Mouse (Mus musculus) hindbrain, embryonic 13.5 days (tissue): ENCODE results near the gene 1700025G04Rik. TPM values are rescaled to one million over a fixed set of nuclear protein-coding genes. Genes with fewer than 3 reads are reported as not detected.

Experiments
- ATAC-seq: fragments of 200-750 bp; cut with Nextera tagmentation; 2 replicates; pipeline ENCODE4 v1.8.0; 2017; ENCODE audit warnings: moderate TSS enrichment; ENCODE audit not compliant: low FRiP score
- H3K27ac ChIP-seq: fragments of 300-500 bp; sonication (generic); 2 replicates; pipeline ENCODE4 v1.5.1; 2015; ENCODE audit warnings: inconsistent platforms, mild to moderate bottlenecking, moderate library complexity
- H3K27me3 ChIP-seq: fragments of 300-500 bp; sonication (generic); 2 replicates; pipeline ENCODE4 v1.6.1; 2015; ENCODE audit warnings: mild to moderate bottlenecking, inconsistent platforms
- H3K36me3 ChIP-seq: fragments of 300-500 bp; sonication (generic); 2 replicates; pipeline ENCODE4 v1.6.1; 2015; ENCODE audit warnings: mild to moderate bottlenecking, inconsistent platforms
- H3K4me1 ChIP-seq: fragments of 300-500 bp; sonication (generic); replicated peaks from 2 replicates; pipeline ENCODE4 v1.6.1; 2015; ENCODE audit warnings: inconsistent platforms
- H3K4me2 ChIP-seq: fragments of 300-500 bp; sonication (generic); 2 replicates; pipeline ENCODE4 v1.6.1; 2015; ENCODE audit warnings: inconsistent platforms, mild to moderate bottlenecking, moderate library complexity
- H3K4me3 ChIP-seq: fragments of 300-500 bp; sonication (generic); 2 replicates; pipeline ENCODE4 v1.5.1; 2015; ENCODE audit warnings: mild to moderate bottlenecking, inconsistent platforms
- H3K9ac ChIP-seq: fragments of 300-500 bp; sonication (generic); 2 replicates; pipeline ENCODE4 v1.6.1; 2015; ENCODE audit warnings: mild to moderate bottlenecking, inconsistent platforms
- H3K9me3 ChIP-seq: fragments of 300-500 bp; sonication (generic); 2 replicates; pipeline ENCODE4 v1.6.1; 2016; ENCODE audit warnings: inconsistent platforms
- WGBS: fragments of 180-500 bp; shearing (Covaris S2); methylation state at CpG from one replicate; pipeline ENCODE4 v1.1.7; 2015; 5-methylcytosine and 5-hydroxymethylcytosine counted together
- polyA plus RNA-seq: library from polyadenylated mRNA; unstranded; fragments of >200 nt; fragmentation: Nextera tagmentation; extraction: Ambion mirVana; gene quantifications from 2 replicates; pipeline ENCODE4 v1.2.1, GENCODE M21; 2015

Gene 1700025G04Rik
- polyA plus RNA-seq: 41.0 and 41.7 TPM in 2 replicates

DNA sequence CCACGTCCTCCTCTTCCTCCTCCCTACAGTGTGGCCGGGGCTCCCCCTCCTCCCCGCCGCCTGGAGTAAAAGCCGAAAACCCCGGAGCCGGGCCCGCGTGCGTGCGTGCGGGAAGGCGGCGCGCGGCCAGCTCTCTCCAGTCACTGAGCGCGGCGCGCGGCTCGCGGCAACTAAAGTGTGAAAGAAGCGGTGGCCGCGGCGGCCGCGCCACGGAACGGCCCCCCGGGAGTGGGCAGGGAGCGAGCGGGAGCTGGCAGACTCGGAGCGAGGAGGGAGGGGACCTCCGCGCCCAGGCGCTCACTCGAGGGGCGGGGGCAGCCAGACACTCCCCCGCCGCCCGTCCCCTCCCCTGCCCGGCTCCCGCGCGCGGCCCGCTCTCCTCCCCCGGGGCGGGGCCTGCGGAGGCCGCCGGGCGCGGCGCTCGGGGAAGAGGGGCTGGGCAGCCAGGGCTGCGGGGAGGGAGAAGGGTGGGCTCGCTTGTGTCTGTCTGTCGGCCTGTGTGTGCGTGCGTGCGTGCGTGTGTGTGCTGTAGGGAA lies at the start of gene 1700025G04Rik:
Gene 1700025G04Rik (minus strand): TSS at position 108 of the 536 bp plus-strand sequence.
- ATAC-seq: peak; percentile 91
- peaks cover 51% of the 10 kb centered on the region for H3K4me1 ChIP-seq
- peak within 1 kb of the TSS; percentile 96 for H3K9ac ChIP-seq
- H3K27me3 ChIP-seq: no peaks in the 10 kb centered on the region
- peak within 1 kb of the TSS; percentile 79 for H3K4me2 ChIP-seq
- peak within 1 kb of the TSS; percentile 87 for H3K4me3 ChIP-seq
- 2% methylated on average over 23 of the region's 66 CpGs for WGBS
- H3K27ac ChIP-seq: peak within 1 kb of the TSS; percentile 99
- no peaks in the 10 kb centered on the region for H3K36me3 ChIP-seq
- H3K9me3 ChIP-seq: no peaks in the 10 kb centered on the region

DNA sequence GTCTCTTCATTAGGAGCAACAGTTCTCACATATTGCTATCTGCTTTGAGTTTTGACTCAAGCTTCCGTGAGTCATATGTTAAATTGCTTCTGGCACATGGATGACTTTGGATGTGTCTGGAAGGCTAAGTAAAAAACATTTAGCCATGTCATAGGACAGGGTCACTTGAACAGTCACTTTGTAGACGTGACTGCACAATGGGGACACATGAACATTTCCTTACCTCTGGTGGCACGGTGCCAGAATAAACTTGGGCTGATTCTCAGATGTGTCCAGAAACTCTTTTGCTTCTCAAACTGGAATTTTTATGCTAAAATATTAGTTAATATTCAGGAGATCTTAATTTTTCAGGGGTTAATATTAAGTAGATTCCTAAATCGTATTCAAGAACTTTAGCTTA lies 49.6 kb upstream of the 1700025G04Rik start:
- 85% methylated on average over 4 of the region's 4 CpGs for WGBS

DNA sequence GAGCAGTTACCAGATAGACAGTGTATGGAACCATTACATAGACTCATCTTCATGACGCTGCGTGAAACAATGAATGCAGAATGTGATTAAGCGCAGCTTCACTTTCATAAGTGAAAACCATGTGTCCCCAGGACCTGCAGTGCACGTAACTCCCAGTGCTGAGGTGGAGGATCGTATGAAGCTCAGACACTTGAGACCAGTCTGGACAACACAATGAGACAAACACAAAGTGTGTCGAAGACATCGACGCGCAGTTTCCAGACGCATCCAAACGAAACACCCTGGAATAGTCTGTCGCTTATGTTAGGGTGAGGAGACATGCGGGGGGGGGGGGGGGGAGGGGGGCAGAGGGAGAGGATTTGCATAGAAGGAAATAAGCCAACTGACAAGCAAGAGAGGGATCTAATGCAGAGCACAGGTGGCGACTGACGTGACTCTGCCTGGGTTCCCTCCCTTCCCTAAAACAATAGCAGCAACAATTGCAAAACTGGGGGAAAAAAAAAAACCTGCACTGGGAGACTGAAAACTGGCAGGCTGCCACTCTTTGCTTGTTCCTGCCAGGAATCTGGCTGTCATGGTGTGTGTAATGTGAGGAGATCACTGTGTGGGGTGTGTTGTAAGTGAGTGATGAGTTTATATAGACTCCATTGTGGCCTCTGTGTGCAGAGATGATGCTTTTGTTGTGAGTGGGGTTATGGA lies 40.3 kb upstream of the 1700025G04Rik start:
- Histone ChIP-seq H3K27ac (no peak overlapping the region), H3K4me1 (peaks cover 9% of the 10 kb centered on the region), H3K9me3 (no peaks in the 10 kb centered on the region), H3K4me2 (peak overlapping the region; percentile 6; the same call in 1 of the 2 replicates), H3K36me3 (no peaks in the 10 kb centered on the region), H3K27me3 (no peaks in the 10 kb centered on the region), H3K9ac (no peak overlapping the region), H3K4me3 (no peak overlapping the region)
- ATAC-seq: peak; percentile 57
- WGBS: 62% methylated on average over 14 of the region's 15 CpGs

More for the DNA sequence above, 49.6 kb upstream of the 1700025G04Rik start:
- ATAC-seq: no peak
- H3K27ac ChIP-seq: no peak overlapping the region
- H3K4me2 ChIP-seq: no peak overlapping the region
- H3K4me1 ChIP-seq: no peaks in the 10 kb centered on the region
- H3K9ac ChIP-seq: no peak overlapping the region
- no peak overlapping the region for H3K4me3 ChIP-seq
- no peaks in the 10 kb centered on the region; the same call in 1 of the 2 replicates for H3K9me3 ChIP-seq
- no peaks in the 10 kb centered on the region for H3K27me3 ChIP-seq
- H3K36me3 ChIP-seq: 0 out of 2 replicates have a peak, but pooled peaks cover 3% of the 10 kb centered on the region

DNA sequence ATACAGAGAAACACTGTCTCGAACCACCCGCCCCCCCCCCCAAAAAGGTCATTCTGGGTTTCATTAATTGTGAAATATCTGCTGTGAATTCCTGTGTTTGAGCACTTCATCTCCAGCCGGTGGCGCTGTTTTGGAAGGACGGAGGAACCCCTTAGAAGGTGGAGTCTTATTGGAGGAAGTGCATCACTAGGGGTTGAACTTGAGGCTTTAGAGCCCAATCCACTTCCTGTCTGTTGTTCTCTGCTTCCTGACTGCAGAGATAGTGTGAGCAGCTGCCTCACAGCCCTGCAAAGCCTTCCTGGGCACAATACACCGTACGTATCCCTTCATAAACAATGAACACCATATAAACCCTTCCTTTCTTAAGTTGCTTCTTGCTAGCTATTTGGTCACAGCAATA lies 35.5 kb upstream of the 1700025G04Rik start:
- peaks cover 8% of the 10 kb centered on the region for H3K4me1 ChIP-seq
- no peak overlapping the region for H3K4me2 ChIP-seq
- ATAC-seq: no peak
- no peak overlapping the region for H3K27ac ChIP-seq
- no peak overlapping the region for H3K9ac ChIP-seq
- no peaks in the 10 kb centered on the region for H3K36me3 ChIP-seq
- H3K9me3 ChIP-seq: no peaks in the 10 kb centered on the region
- no peaks in the 10 kb centered on the region for H3K27me3 ChIP-seq
- 89% methylated on average over 7 of the region's 7 CpGs for WGBS
- no peak overlapping the region for H3K4me3 ChIP-seq

DNA sequence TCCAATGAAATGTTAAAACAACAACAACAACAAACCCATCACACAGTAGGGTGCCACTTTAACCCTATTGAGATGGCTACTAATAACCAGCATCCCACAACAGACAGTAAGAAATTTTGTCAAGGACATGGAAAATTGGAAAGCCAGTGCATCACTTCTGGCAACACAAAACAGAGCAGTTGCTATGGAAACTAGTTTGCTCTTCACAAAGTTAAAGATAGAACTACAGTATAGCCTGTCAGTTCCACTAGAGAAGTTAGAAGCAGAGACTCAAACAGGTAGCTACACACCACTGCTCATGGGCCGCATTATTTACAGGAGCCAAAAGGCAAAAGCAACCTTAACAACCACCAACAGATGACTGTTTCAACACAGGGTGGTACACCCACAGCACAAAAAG lies 20.2 kb upstream of the 1700025G04Rik start:
- ATAC-seq: no peak
- 97% methylated on average over 1 of the region's 1 CpGs for WGBS
- no peak overlapping the region for H3K27ac ChIP-seq
- H3K9me3 ChIP-seq: no peaks in the 10 kb centered on the region
- no peaks in the 10 kb centered on the region for H3K36me3 ChIP-seq
- no peak overlapping the region for H3K9ac ChIP-seq
- H3K27me3 ChIP-seq: no peaks in the 10 kb centered on the region
- H3K4me1 ChIP-seq: no peaks in the 10 kb centered on the region
- H3K4me3 ChIP-seq: no peak overlapping the region
- no peak overlapping the region for H3K4me2 ChIP-seq

DNA sequence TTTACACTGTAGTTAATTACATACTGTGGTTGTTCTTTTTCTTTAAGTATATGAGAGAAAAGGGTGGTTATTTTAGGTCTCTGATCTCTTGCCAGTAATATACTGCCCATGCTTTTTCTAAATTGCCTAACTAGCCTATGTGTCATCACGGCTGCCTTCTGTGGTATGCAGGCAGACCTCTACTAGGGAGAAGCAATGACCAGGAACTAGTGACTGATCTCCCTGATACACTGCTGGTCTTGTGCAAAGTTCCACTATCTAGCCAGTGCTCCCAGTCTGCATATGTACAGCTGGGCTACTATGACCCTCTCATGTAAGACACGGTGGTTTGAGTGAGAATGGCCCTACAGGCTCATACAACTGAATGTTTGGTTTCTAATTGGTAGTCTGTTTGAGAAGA lies 16.2 kb upstream of the 1700025G04Rik start:
- Histone ChIP-seq H3K27ac (no peak overlapping the region), H3K4me2 (no peak overlapping the region), H3K4me3 (no peak overlapping the region), H3K9me3 (no peaks in the 10 kb centered on the region), H3K9ac (no peak overlapping the region), H3K27me3 (no peaks in the 10 kb centered on the region), H3K4me1 (peaks cover 6% of the 10 kb centered on the region; the same call in 1 of the 2 replicates), H3K36me3 (no peaks in the 10 kb centered on the region)
- no peak for ATAC-seq
- 85% methylated on average over 2 of the region's 2 CpGs for WGBS

DNA sequence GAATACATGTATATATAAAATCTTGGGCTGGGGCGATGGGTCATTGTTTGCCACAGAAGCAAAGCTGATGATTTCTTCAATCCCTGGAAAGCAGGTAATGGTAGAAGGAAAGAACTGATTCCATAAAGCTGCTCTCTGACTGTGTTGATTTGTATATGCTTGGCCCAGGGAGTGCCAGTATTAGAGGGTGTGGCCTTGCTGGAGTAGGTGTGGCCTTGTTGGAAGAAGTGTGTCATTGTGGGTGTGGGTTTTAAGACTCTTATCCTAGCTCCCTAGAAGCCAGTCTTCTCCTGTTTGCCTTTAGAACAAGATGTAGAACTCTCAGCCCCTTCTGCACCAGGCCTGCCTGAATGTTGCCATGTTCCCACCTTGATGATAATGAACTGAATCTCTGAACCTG lies 15.3 kb upstream of the 1700025G04Rik start:
- 100% methylated on average over 1 of the region's 1 CpGs for WGBS
- H3K4me1 ChIP-seq: peaks cover 6% of the 10 kb centered on the region; the same call in 1 of the 2 replicates
- no peak for ATAC-seq
- H3K9me3 ChIP-seq: no peaks in the 10 kb centered on the region
- H3K27me3 ChIP-seq: no peaks in the 10 kb centered on the region
- H3K9ac ChIP-seq: no peak overlapping the region
- no peak overlapping the region for H3K4me2 ChIP-seq
- H3K27ac ChIP-seq: no peak overlapping the region
- H3K4me3 ChIP-seq: no peak overlapping the region
- no peaks in the 10 kb centered on the region for H3K36me3 ChIP-seq

DNA sequence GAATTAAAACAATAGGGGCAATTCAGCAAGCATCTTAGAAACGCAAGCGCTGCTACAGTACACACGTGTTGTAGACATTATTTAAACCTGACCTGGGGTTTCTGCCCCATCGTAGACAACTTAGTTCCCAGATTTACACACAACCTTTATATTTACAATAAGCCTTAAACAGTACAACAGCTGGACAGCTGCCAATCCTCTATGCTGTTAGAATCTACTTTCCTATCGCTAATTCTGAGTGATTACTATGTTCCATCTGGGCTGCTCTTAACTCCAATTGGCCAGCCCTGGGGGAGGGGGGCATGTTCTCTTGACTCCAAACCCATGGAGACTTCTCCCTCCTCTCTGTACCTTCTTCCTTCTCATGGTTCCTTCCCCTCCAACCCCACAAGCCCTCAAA lies 11.8 kb upstream of the 1700025G04Rik start:
- no peak overlapping the region for H3K27ac ChIP-seq
- no peak for ATAC-seq

DNA sequence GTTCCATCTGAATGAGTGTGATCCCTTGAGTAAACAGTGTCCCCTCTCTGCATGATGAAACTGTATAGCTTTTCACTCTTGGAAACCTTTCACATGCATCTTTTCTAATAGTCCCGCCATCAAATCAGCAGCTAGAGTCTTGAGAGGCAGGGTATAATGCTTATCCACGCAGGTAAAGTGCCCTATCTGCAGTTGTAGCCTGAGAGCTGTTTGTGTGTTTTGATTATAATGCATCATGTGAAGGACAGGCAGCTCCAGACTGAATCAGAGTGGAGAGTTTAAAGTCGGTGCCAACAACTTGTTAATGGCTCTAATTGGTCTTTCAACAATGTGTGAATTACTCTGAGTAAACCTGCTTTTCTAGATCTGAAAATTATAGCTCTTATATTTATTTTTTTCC lies 6.1 kb upstream of the 1700025G04Rik start:
- H3K4me3 ChIP-seq: no peak overlapping the region
- 75% methylated on average over 3 of the region's 3 CpGs for WGBS
- no peaks in the 10 kb centered on the region for H3K9me3 ChIP-seq
- H3K27ac ChIP-seq: no peak overlapping the region
- peaks cover 11% of the 10 kb centered on the region for H3K4me1 ChIP-seq
- ATAC-seq: no peak
- H3K4me2 ChIP-seq: no peak overlapping the region
- no peaks in the 10 kb centered on the region for H3K36me3 ChIP-seq
- H3K27me3 ChIP-seq: no peaks in the 10 kb centered on the region
- no peak overlapping the region for H3K9ac ChIP-seq

More for the DNA sequence above, 11.8 kb upstream of the 1700025G04Rik start:
- Histone ChIP-seq H3K9me3 (no peaks in the 10 kb centered on the region), H3K4me3 (no peak overlapping the region), H3K4me1 (peaks cover 6% of the 10 kb centered on the region; the same call in 1 of the 2 replicates), H3K4me2 (no peak overlapping the region), H3K27me3 (no peaks in the 10 kb centered on the region), H3K9ac (no peak overlapping the region), H3K36me3 (no peaks in the 10 kb centered on the region)
- 56% methylated on average over 5 of the region's 5 CpGs for WGBS

DNA sequence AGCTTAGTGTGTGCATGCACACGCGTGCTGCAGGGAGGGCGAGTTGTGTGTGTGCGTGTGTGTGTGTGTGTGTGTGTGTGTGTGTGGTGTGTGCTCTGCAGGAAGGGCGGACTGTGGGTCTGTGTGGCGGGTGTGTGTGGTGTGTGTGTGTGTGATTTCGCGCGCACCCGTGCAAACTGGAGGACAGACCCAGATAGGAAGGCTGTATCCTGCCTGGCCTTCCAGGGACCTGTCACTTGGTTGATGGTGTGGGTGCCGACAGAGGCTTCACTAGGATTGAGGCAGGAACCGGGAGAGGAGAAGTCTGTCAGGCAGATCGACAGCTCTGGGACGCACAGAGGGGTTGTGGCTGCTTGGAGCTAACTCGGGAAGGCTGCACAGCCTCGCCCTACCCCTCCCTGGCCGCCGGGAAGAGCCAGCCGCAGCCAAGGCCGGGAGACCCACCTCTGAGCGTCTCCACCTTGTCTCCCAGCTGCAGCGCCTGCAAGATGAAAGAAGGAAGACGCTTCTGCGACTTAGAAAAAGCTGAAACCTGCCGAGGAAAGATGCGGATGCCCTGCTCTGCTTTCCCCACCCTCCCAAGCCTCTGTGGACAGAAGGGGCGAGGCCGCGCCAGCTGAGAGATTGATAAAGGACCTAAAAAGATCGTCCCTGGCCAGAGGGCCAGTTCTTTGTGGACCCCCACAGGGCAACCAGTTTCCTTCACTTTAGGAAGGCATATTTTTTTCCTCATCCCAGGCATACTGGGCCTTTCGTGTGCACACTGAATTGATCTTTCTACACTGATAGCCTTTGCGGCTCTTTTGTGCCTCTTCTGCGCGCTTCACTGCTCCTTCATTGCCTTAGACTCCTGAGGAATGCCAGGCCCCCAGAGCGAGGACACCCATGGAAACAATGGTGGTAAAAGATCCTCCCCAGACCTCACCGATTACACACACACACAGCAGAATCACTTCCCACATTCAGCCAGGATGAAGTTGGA lies 930 bp upstream of the 1700025G04Rik start:
- Histone ChIP-seq H3K4me3 (peak overlapping the region; percentile 87), H3K9me3 (no peaks in the 10 kb centered on the region), H3K4me1 (peaks cover 44% of the 10 kb centered on the region), H3K27ac (peak overlapping the region; percentile 99), H3K27me3 (no peaks in the 10 kb centered on the region), H3K4me2 (peak overlapping the region; percentile 79), H3K36me3 (no peaks in the 10 kb centered on the region), H3K9ac (peak overlapping the region; percentile 96)
- peak; percentile 83 for ATAC-seq
- WGBS: under 1% methylated on average over 36 of the region's 36 CpGs

DNA sequence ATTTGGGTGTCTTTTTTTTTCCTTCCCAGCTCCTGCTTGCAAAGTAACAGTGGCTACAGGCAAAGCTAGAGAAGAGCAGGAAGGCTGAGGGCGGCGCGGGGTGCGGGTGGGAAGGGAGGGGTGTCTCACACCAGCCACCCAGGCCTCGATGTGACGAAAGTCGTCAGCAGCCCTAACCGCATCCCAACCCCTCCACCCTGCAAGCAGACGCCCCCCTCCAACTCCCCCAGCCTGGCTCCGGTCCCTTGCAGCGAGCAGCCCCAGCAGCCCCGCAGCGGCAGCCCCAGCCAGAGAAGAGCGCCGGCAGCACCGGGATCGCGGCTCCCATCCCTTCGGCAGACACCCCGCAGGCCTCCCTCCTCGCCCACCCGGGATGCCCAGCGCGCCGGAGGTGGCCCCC lies 399 bp downstream of the 1700025G04Rik start:
- Histone ChIP-seq H3K4me1 (peaks cover 57% of the 10 kb centered on the region), H3K4me3 (peak overlapping the region; percentile 87), H3K9me3 (no peaks in the 10 kb centered on the region), H3K4me2 (peak overlapping the region; percentile 79), H3K9ac (peak overlapping the region; percentile 96), H3K36me3 (no peaks in the 10 kb centered on the region), H3K27me3 (no peaks in the 10 kb centered on the region), H3K27ac (peak overlapping the region; percentile 99)
- WGBS: 0% methylated on average over 20 of the region's 25 CpGs
- peak; percentile 44 for ATAC-seq

DNA sequence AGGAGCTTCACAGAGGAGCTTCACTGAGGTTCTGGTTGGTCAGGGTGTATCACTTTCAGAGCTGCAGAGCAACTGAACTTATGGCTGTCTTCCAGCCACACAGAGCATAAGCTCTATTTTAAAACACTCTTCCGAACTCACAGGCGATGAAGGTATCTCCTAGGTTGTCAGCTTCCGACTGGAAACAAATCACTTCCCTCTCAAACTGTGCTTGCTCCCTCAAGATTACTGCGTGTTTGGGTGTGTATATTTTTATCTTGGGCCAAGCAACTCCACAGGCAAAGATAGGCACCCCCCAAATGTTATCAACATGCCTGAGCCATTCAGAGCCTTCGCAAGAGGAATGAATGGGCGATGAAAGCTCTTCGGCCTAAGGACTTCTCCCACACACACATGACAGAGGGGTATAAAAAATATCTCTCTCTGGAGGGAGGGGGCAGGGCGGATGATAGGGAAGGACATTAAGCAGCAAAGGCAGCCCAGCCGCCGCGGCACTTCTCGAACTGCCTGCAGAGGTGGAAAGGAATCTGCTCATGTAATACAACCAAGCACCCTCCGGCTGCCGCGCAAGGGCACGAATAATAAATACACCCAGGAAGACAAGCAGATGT lies 1.0 kb downstream of the 1700025G04Rik start:
- Histone ChIP-seq H3K36me3 (no peaks in the 10 kb centered on the region), H3K4me1 (peaks cover 63% of the 10 kb centered on the region), H3K4me3 (peak overlapping the region; percentile 87), H3K27ac (peak overlapping the region; percentile 99), H3K4me2 (peak overlapping the region; percentile 79), H3K27me3 (no peaks in the 10 kb centered on the region), H3K9ac (peak overlapping the region; percentile 96), H3K9me3 (no peaks in the 10 kb centered on the region)
- no peak for ATAC-seq
- WGBS: 1% methylated on average over 16 of the region's 16 CpGs
